Mouse (Mus musculus) ES-Bruce4 (cell line): Measurements from ENCODE around the gene Vmn2r89.
"Not testable (repeated sequence)": the region's sequence is repeated elsewhere in the genome, so short reads cannot be mapped to it uniquely, and the experiment has no call there.

Source experiments
- CTCF ChIP-seq: IDR thresholded peaks from one replicate; pipeline ENCODE4 v1.8.1; 2011; ENCODE audit warnings: low read depth, low read length
- POLR2A ChIP-seq: IDR thresholded peaks from one replicate; pipeline ENCODE4 v1.8.1; 2011; ENCODE audit warnings: low read length; ENCODE audit not compliant: insufficient read depth

- not testable (repeated sequence) for TF ChIP-seq CTCF, POLR2A
Observed at GRCm38 (mm10) chr14:51481332-51482015, 29.8 kb downstream of the Vmn2r89 start.
